Mouse (Mus musculus) thymus, postnatal 36 days (tissue): ENCODE results near the gene Rabif.

Experiments used
- DNase-seq, 2 experiments: peaks; one replicate each; pipeline ENCODE4 v3.0.0; 2022; ENCODE audit warnings: mixed read lengths in 2 of 2

Gene Rabif

GRCm38 (mm10) chr1:134555871-134556670 is 61.6 kb downstream of the Rabif start:
- peak; percentile 74 to 83 for DNase-seq

DNA sequence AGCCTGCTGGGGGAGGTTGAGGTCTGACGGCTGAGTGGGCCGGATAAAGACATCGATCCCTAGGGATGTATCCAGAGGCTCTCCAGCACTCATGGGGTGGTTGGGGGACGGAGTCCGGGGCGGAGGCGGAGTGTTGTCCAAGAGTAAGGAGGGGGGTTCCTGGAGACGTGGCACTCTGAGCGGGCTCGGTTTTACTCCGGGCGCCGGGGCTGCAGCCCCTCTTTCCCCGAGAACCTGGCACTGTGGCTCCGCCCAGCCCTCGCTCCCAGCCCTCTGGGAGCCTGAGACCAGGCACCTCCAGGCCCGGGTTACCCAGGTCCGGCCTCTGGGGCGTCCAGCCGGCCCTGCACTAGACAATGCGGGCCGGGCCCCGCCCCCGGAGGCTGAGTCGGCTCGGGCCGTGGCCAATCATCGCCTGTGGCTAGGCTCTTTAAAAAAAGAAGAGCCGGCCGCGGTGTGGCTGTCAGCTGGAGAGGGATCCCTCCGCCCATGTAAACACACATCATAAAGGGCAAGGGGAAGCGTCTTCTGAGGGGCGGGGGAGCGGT is 62.3 kb downstream of the Rabif start:
- DNase-seq = peak; percentile 89 to 93
